Mouse (Mus musculus) heart, embryonic 15.5 days (tissue): ENCODE measurements around the gene Brpf1. TPM values are rescaled to one million over a fixed set of nuclear protein-coding genes. Genes with fewer than 3 reads are reported as not detected.

Experiments
- ATAC-seq: fragments of 200-750 bp; cut with Nextera tagmentation; replicated peaks from 2 replicates; pipeline ENCODE4 v1.8.0; 2017; ENCODE audit warnings: low read depth, moderate TSS enrichment; ENCODE audit not compliant: insufficient number of reproducible peaks, insufficient read depth, low FRiP score
- H3K27ac ChIP-seq: fragments of 300-500 bp; sonication (generic); 2 replicates; pipeline ENCODE4 v1.5.1; 2015; ENCODE audit warnings: mild to moderate bottlenecking, inconsistent platforms
- H3K27me3 ChIP-seq: fragments of 300-500 bp; sonication (generic); 2 replicates; pipeline ENCODE4 v1.6.1; 2015; ENCODE audit warnings: inconsistent platforms
- H3K36me3 ChIP-seq: fragments of 300-500 bp; sonication (generic); 2 replicates; pipeline ENCODE4 v1.6.1; 2015; ENCODE audit warnings: mild to moderate bottlenecking, inconsistent platforms
- H3K4me1 ChIP-seq: fragments of 300-500 bp; sonication (generic); replicated peaks from 2 replicates; pipeline ENCODE4 v1.6.1; 2015; ENCODE audit warnings: inconsistent platforms
- H3K4me2 ChIP-seq: fragments of 300-500 bp; sonication (generic); 2 replicates; pipeline ENCODE4 v1.6.1; 2015; ENCODE audit warnings: inconsistent platforms, mild to moderate bottlenecking, moderate library complexity
- H3K4me3 ChIP-seq: fragments of 300-500 bp; sonication (generic); 2 replicates; pipeline ENCODE4 v1.5.1; 2015; ENCODE audit warnings: mild to moderate bottlenecking, inconsistent platforms
- H3K9ac ChIP-seq: fragments of 300-500 bp; sonication (generic); 2 replicates; pipeline ENCODE4 v1.6.1; 2015; ENCODE audit warnings: mild to moderate bottlenecking, inconsistent platforms
- H3K9me3 ChIP-seq: fragments of 300-500 bp; sonication (generic); replicated peaks from 2 replicates; pipeline ENCODE4 v1.6.1; 2016; ENCODE audit warnings: inconsistent platforms
- WGBS: fragments of 180-500 bp; shearing (Covaris S2); methylation state at CpG from one replicate; pipeline ENCODE4 v1.1.7; 2015; ENCODE audit warnings: mixed read lengths; 5-methylcytosine and 5-hydroxymethylcytosine counted together
- polyA plus RNA-seq: library from polyadenylated mRNA; unstranded; fragments of >200 nt; fragmentation: Nextera tagmentation; extraction: Ambion mirVana; gene quantifications from 2 replicates; pipeline ENCODE4 v1.2.1, GENCODE M21; 2015

Gene Brpf1
- polyA plus RNA-seq, 1 experiment from 2014 or later, result 9.0 TPM

- H3K36me3 ChIP-seq, result peaks cover 54% of the 10 kb centered on the region
- H3K27ac ChIP-seq, result peak overlapping the region; percentile 56
- no peak for ATAC-seq
- H3K9ac ChIP-seq, result peak overlapping the region; percentile 10; the same call in 1 of the 2 replicates
- H3K4me1 ChIP-seq, result peaks cover 30% of the 10 kb centered on the region
- H3K27me3 ChIP-seq, result no peaks in the 10 kb centered on the region
- H3K4me3 ChIP-seq, result no peak overlapping the region
- no peak overlapping the region for H3K4me2 ChIP-seq
- WGBS, result 38% methylated on average over 8 of the region's 8 CpGs
- H3K9me3 ChIP-seq, result no peaks in the 10 kb centered on the region
These were observed 30.1 kb downstream of the Brpf1 start for GRCm38 (mm10) chr6:113336852-113337620.

GRCm38 (mm10) chr6:113341574-113341973 is 34.6 kb downstream of the Brpf1 start:
- 71% methylated on average over 6 of the region's 6 CpGs for WGBS
- Histone ChIP-seq H3K4me2 (peak overlapping the region; percentile 21; the same call in 1 of the 2 replicates), H3K4me1 (peaks cover 40% of the 10 kb centered on the region), H3K27me3 (no peaks in the 10 kb centered on the region), H3K36me3 (peaks cover 27% of the 10 kb centered on the region; the same call in 1 of the 2 replicates), H3K27ac (0 out of 2 replicates have a peak overlapping the region, but pooled peaks have one; percentile 11), H3K9me3 (no peaks in the 10 kb centered on the region), H3K4me3 (no peak overlapping the region), H3K9ac (peak overlapping the region; percentile 7; the same call in 1 of the 2 replicates)
- no peak for ATAC-seq

DNA sequence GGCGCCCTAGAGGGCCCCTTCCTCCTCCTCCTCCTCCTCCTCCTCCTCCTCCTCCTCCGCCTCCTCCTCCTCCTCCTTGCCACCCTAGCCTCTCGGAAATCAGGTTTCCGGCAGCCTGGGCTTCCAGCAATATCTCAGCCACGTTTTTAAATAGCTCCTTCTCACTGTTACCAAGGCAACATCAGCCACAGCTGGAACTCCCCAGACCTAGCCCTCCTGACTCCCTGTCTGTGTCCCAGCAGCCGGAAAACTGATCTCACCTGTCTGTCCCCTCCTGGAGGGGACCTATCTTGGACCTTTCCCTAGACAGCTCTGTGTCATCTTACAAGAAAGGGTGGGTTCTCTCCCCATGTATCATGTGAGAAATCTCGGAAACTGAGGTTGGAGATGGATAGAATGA is 35.4 kb downstream of the Brpf1 start:
- H3K27ac ChIP-seq, result peak overlapping the region; percentile 82
- peaks cover 27% of the 10 kb centered on the region; the same call in 1 of the 2 replicates for H3K36me3 ChIP-seq
- no peaks in the 10 kb centered on the region for H3K9me3 ChIP-seq
- no peaks in the 10 kb centered on the region for H3K27me3 ChIP-seq
- H3K9ac ChIP-seq, result no peak overlapping the region; the same call in 1 of the 2 replicates
- ATAC-seq, result no peak
- H3K4me3 ChIP-seq, result peak overlapping the region; percentile 73
- H3K4me1 ChIP-seq, result peaks cover 35% of the 10 kb centered on the region
- H3K4me2 ChIP-seq, result peak overlapping the region; percentile 80
- WGBS, result 20% methylated on average over 6 of the region's 7 CpGs

- peak; percentile 86 for ATAC-seq
- peaks cover 30% of the 10 kb centered on the region for H3K4me1 ChIP-seq
- H3K4me3 ChIP-seq, result peak within 1 kb of the TSS; percentile 73
- 9% methylated on average over 32 of the region's 32 CpGs for WGBS
- no peaks in the 10 kb centered on the region for H3K27me3 ChIP-seq
- H3K36me3 ChIP-seq, result peaks cover 18% of the 10 kb centered on the region; the same call in 1 of the 2 replicates
- peak within 1 kb of the TSS; percentile 80 for H3K4me2 ChIP-seq
- peak within 1 kb of the TSS; percentile 82 for H3K27ac ChIP-seq
- no peaks in the 10 kb centered on the region for H3K9me3 ChIP-seq
- H3K9ac ChIP-seq, result peak within 1 kb of the TSS; percentile 82
These were observed 36.5 kb downstream of the Brpf1 start, which contains the start of gene Camk1 for GRCm38 (mm10) chr6:113343177-113344092. Gene Camk1 (minus strand): TSS chr6:113343984.

- no peaks in the 10 kb centered on the region for H3K9me3 ChIP-seq
- WGBS, result 20% methylated on average over 2 of the region's 2 CpGs
- H3K9ac ChIP-seq, result no peak overlapping the region
- H3K4me1 ChIP-seq, result peaks cover 30% of the 10 kb centered on the region
- peak; percentile 31; the same call in 1 of the 2 replicates for ATAC-seq
- no peaks in the 10 kb centered on the region for H3K27me3 ChIP-seq
- peaks cover 9% of the 10 kb centered on the region; the same call in 1 of the 2 replicates for H3K36me3 ChIP-seq
- H3K27ac ChIP-seq, result peak overlapping the region; percentile 82
- H3K4me2 ChIP-seq, result peak overlapping the region; percentile 80
- H3K4me3 ChIP-seq, result peak overlapping the region; percentile 73
These were observed 37.4 kb downstream of the Brpf1 start for GRCm38 (mm10) chr6:113344321-113344720.

- Histone ChIP-seq H3K27me3 (no peaks in the 10 kb centered on the region), H3K27ac (no peak overlapping the region), H3K4me3 (no peak overlapping the region), H3K9me3 (no peaks in the 10 kb centered on the region), H3K4me1 (peaks cover 25% of the 10 kb centered on the region), H3K9ac (no peak overlapping the region), H3K36me3 (no peaks in the 10 kb centered on the region), H3K4me2 (no peak overlapping the region)
- no peak for ATAC-seq
- 75% methylated on average over 4 of the region's 4 CpGs for WGBS
These were observed 40.0 kb downstream of the Brpf1 start for GRCm38 (mm10) chr6:113346897-113347296.

DNA sequence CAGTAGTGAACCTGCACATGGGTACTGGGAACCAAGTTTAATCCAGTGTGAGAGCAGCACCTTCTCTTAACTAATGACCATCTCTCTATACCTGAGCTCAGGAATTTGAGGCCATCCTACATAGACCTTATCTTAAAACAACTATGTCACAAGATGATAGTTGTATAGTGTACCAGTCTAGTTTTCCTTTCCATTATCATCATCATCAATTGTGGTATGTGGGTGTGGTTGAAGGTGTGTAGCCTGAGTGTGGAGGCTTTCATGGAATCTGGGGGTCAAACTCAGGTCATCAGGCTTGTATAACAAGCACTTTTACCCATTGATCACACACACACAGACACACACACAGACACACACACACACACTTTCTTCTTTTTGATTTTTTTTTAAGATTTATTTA is 43.6 kb downstream of the Brpf1 start:
- H3K27me3 ChIP-seq, result no peaks in the 10 kb centered on the region
- H3K36me3 ChIP-seq, result no peaks in the 10 kb centered on the region
- no peaks in the 10 kb centered on the region for H3K9me3 ChIP-seq
- H3K9ac ChIP-seq, result no peak overlapping the region
- ATAC-seq, result no peak
- no peak overlapping the region for H3K27ac ChIP-seq
- H3K4me2 ChIP-seq, result no peak overlapping the region
- no peaks in the 10 kb centered on the region for H3K4me1 ChIP-seq
- no peak overlapping the region for H3K4me3 ChIP-seq

DNA sequence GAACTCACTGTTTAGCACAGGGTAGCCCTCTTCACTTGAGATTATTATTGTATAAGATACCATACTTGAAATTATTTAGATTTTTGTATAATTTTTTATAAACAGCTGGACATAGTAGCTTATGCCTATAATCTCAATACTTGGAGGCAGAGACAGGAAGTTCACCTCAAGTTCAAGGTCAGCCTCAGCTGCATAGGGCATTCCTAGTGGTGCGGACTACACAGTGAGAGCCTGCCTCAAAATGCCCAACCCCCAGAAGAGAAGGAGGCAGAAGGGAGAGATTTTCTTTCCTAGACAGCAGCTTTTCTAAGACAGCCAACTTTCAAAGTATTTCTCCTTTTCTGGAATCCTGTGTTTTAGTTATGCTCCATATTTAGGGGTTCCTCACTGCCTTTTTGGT is 44.2 kb downstream of the Brpf1 start:
- Histone ChIP-seq H3K4me3 (no peak overlapping the region), H3K27me3 (no peaks in the 10 kb centered on the region), H3K27ac (no peak overlapping the region), H3K4me1 (no peaks in the 10 kb centered on the region), H3K9me3 (no peaks in the 10 kb centered on the region), H3K36me3 (no peaks in the 10 kb centered on the region), H3K9ac (no peak overlapping the region), H3K4me2 (no peak overlapping the region)
- 53% methylated on average over 1 of the region's 1 CpGs for WGBS
- ATAC-seq, result no peak

DNA sequence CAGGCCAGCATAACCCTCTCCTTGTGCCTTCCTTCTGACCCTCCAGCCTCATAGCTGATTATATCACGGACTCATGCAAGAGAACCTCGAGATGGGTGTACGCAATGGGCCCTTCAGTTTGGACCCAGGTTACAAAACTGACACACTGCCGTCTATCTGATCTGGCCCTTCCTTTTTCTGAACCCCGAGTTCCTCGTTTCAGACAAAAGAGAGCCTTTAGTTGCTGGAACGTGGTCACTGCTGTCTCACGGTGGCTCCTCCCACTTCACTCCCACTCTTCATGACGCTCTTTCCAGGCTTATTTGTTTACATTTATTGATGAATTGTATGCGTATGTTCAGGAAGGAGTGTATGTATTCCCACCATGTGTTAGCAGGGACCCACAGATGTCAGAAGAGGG is 44.7 kb downstream of the Brpf1 start:
- no peak overlapping the region for H3K9ac ChIP-seq
- H3K4me2 ChIP-seq, result no peak overlapping the region
- H3K27ac ChIP-seq, result no peak overlapping the region
- H3K4me1 ChIP-seq, result no peaks in the 10 kb centered on the region
- no peaks in the 10 kb centered on the region for H3K27me3 ChIP-seq
- no peaks in the 10 kb centered on the region for H3K9me3 ChIP-seq
- 62% methylated on average over 10 of the region's 10 CpGs for WGBS
- ATAC-seq, result no peak
- H3K4me3 ChIP-seq, result no peak overlapping the region
- H3K36me3 ChIP-seq, result no peaks in the 10 kb centered on the region

DNA sequence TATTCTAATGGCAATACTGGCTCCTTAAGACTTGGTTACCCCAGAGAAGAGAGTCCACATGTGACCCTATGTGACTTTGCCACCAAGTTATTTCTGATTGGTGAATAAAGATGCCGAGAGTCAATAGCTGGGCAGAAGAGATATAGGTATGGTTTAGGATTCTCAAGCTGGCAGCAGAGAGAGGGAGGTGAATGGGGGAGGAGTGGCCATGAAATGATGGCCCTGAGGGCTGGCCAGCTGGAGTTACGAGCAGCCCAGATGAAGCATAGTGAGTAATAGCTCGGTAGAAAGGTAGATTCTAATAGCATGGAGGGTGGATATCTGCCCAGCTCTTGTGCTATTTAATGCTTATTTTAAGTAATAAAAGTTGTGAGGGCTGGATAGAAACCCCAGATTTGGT is 45.9 kb downstream of the Brpf1 start:
- Histone ChIP-seq H3K9ac (no peak overlapping the region), H3K36me3 (no peaks in the 10 kb centered on the region), H3K27ac (no peak overlapping the region), H3K9me3 (no peaks in the 10 kb centered on the region), H3K27me3 (no peaks in the 10 kb centered on the region), H3K4me3 (no peak overlapping the region), H3K4me1 (no peaks in the 10 kb centered on the region), H3K4me2 (no peak overlapping the region)
- ATAC-seq, result no peak
- WGBS, result 75% methylated on average over 3 of the region's 3 CpGs

DNA sequence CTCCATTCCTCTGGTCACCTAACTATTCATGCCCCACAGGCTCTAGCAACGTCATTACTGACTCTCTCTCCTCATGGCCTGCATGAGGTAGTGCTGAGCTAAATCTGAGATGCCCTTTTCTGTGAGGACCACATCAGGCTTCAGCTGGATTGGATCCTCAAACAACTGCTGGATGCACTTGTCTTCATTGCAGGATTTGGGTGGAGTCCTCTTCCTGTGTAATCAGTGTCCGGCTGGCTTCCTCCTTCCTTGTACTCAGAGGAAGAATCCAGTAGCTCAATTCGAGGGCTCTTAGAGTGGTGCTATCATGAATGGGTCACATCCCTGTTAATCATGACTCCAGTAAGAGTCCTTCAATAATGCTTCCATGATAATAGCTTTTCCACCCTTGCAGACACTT is 46.8 kb downstream of the Brpf1 start:
- Histone ChIP-seq H3K27ac (no peak overlapping the region), H3K4me2 (no peak overlapping the region), H3K27me3 (no peaks in the 10 kb centered on the region), H3K9ac (no peak overlapping the region), H3K9me3 (no peaks in the 10 kb centered on the region), H3K4me3 (no peak overlapping the region), H3K4me1 (no peaks in the 10 kb centered on the region), H3K36me3 (no peaks in the 10 kb centered on the region)
- 63% methylated on average over 3 of the region's 3 CpGs for WGBS
- no peak for ATAC-seq
